Mouse (Mus musculus) E14TG2a.4 (cell line): ENCODE data around the gene Ms4a6b.
"Not testable (repeated sequence)": the region's sequence is repeated elsewhere in the genome, so short reads cannot be mapped to it uniquely, and the experiment has no call there.

Experiments used
- H3K27me3 ChIP-seq: 2 replicates; pipeline ENCODE4 v1.6.1; 2014; ENCODE audit warnings: low read length, control low read depth; ENCODE audit not compliant: insufficient read depth
- H3K36me3 ChIP-seq: 2 replicates; pipeline ENCODE4 v1.6.1; 2014; ENCODE audit warnings: low read length, control low read depth; ENCODE audit not compliant: insufficient read depth
- H3K4me1 ChIP-seq: replicated peaks from 2 replicates; pipeline ENCODE4 v1.6.1; 2014; ENCODE audit warnings: low read depth, low read length, control low read depth
- H3K4me3 ChIP-seq: replicated peaks from 2 replicates; pipeline ENCODE4 v1.5.1; 2014; ENCODE audit warnings: mild to moderate bottlenecking, low read length
- H3K9me3 ChIP-seq: 2 replicates; pipeline ENCODE4 v1.6.1; 2014; ENCODE audit warnings: low read length, control low read depth
- CTCF ChIP-seq: conservative IDR thresholded peaks from 2 replicates; pipeline ENCODE4 v1.5.1; 2014; ENCODE audit warnings: low read length
- NANOG ChIP-seq: IDR thresholded peaks from 2 replicates; pipeline ENCODE4 v1.6.1; 2014; ENCODE audit warnings: borderline replicate concordance, low read length, mixed read lengths
- POU5F1 ChIP-seq: IDR thresholded peaks from 2 replicates; pipeline ENCODE4 v1.6.1; 2014; ENCODE audit warnings: low read length, borderline replicate concordance

The Ms4a6b gene

GRCm38 (mm10) chr19:11516845-11517244, 533 bp downstream of the Ms4a6b start:
- Histone ChIP-seq H3K4me1 (no peaks in the 10 kb centered on the region), H3K4me3 (no peak overlapping the region), H3K9me3 (no peaks in the 10 kb centered on the region), H3K27me3 (no peaks in the 10 kb centered on the region), H3K36me3 (no peaks in the 10 kb centered on the region)
- TF ChIP-seq NANOG = no peak
- no peak for TF ChIP-seq CTCF
- no peak for TF ChIP-seq POU5F1

GRCm38 (mm10) chr19:11517373-11517772, 1.1 kb downstream of the Ms4a6b start:
- not testable (repeated sequence) for H3K4me1 ChIP-seq, H3K4me3 ChIP-seq, H3K27me3 ChIP-seq, H3K9me3 ChIP-seq, H3K36me3 ChIP-seq

GRCm38 (mm10) chr19:11518356-11518755, 2.0 kb downstream of the Ms4a6b start:
- not testable (repeated sequence) for H3K4me1 ChIP-seq, H3K36me3 ChIP-seq, H3K4me3 ChIP-seq, H3K27me3 ChIP-seq, H3K9me3 ChIP-seq

- Histone ChIP-seq H3K36me3 (no peaks in the 10 kb centered on the region), H3K9me3 (no peaks in the 10 kb centered on the region), H3K4me3 (no peak overlapping the region), H3K4me1 (no peaks in the 10 kb centered on the region), H3K27me3 (no peaks in the 10 kb centered on the region)
- TF ChIP-seq NANOG (no peak), CTCF (no peak), POU5F1 (no peak)
Measured at GRCm38 (mm10) chr19:11520146-11520545, 3.8 kb downstream of the Ms4a6b start.

- H3K4me1 ChIP-seq = peaks cover 13% of the 10 kb centered on the region
- TF ChIP-seq POU5F1 = no peak
- no peak for TF ChIP-seq CTCF
- TF ChIP-seq NANOG = no peak
- H3K36me3 ChIP-seq = no peaks in the 10 kb centered on the region
- H3K27me3 ChIP-seq = no peaks in the 10 kb centered on the region
- no peak overlapping the region for H3K4me3 ChIP-seq
- H3K9me3 ChIP-seq = no peaks in the 10 kb centered on the region
Measured at GRCm38 (mm10) chr19:11533421-11533820, 17.1 kb downstream of the Ms4a6b start.

- H3K4me3 ChIP-seq = no peak overlapping the region
- peaks cover 13% of the 10 kb centered on the region for H3K4me1 ChIP-seq
- TF ChIP-seq CTCF (no peak), POU5F1 (no peak), NANOG (no peak)
- no peaks in the 10 kb centered on the region for H3K36me3 ChIP-seq
- H3K9me3 ChIP-seq = no peaks in the 10 kb centered on the region
- no peaks in the 10 kb centered on the region for H3K27me3 ChIP-seq
Measured at GRCm38 (mm10) chr19:11533888-11534445, 17.7 kb downstream of the Ms4a6b start.

GRCm38 (mm10) chr19:11536593-11536992, 20.3 kb downstream of the Ms4a6b start, which contains the start of gene Ms4a4d:
Gene Ms4a4d, plus strand, starts transcription at chr19:11536801.
- Histone ChIP-seq H3K4me1 (peaks cover 13% of the 10 kb centered on the region), H3K4me3 (peak within 1 kb of the TSS; percentile 43; the same call in 1 of the 2 replicates), H3K27me3 (no peaks in the 10 kb centered on the region), H3K9me3 (no peaks in the 10 kb centered on the region), H3K36me3 (no peaks in the 10 kb centered on the region)
- TF ChIP-seq NANOG (no peak), CTCF (no peak), POU5F1 (no peak)

GRCm38 (mm10) chr19:11537336-11537735, 21.0 kb downstream of the Ms4a6b start:
- Histone ChIP-seq H3K9me3 (no peaks in the 10 kb centered on the region), H3K27me3 (no peaks in the 10 kb centered on the region), H3K4me1 (peaks cover 13% of the 10 kb centered on the region), H3K4me3 (no peak overlapping the region), H3K36me3 (no peaks in the 10 kb centered on the region)
- no peak for TF ChIP-seq POU5F1
- TF ChIP-seq CTCF = no peak
- no peak for TF ChIP-seq NANOG

GRCm38 (mm10) chr19:11540166-11540821, 24.0 kb downstream of the Ms4a6b start:
- H3K9me3 ChIP-seq, H3K27me3 ChIP-seq, H3K4me3 ChIP-seq, H3K36me3 ChIP-seq: not testable (repeated sequence)
- peaks cover 13% of the 10 kb centered on the region for H3K4me1 ChIP-seq

GRCm38 (mm10) chr19:11544383-11544782, 28.1 kb downstream of the Ms4a6b start:
- not testable (repeated sequence) for H3K27me3 ChIP-seq, H3K9me3 ChIP-seq, H3K4me3 ChIP-seq, H3K36me3 ChIP-seq, H3K4me1 ChIP-seq
